Mouse (Mus musculus) embryonic facial prominence, embryonic 14.5 days (tissue): ENCODE measurements around the gene Sprr3. TPM values are rescaled to one million over a fixed set of nuclear protein-coding genes. Genes with fewer than 3 reads are reported as not detected.
A peak's percentile ranks its signal among the peaks of the same experiment; 100 is the strongest.

Experiments used
- ATAC-seq: fragments of 200-750 bp; cut with Nextera tagmentation; 2 replicates; pipeline ENCODE4 v1.8.0; 2017; ENCODE audit warnings: low read depth, moderate number of reproducible peaks, moderate TSS enrichment
- DNase-seq: peaks from one replicate; pipeline ENCODE4 v3.0.0-alpha.2; 2015; ENCODE audit warnings: low spot score
- H3K27ac ChIP-seq: fragments of 300-500 bp; sonication (generic); replicated peaks from 2 replicates; pipeline ENCODE4 v1.5.1; 2014; ENCODE audit warnings: low read depth, mild to moderate bottlenecking, low read length, moderate library complexity
- H3K27me3 ChIP-seq: fragments of 300-500 bp; sonication (generic); replicated peaks from 2 replicates; pipeline ENCODE4 v1.6.1; 2014; ENCODE audit warnings: low read length; ENCODE audit not compliant: control insufficient read depth, insufficient read depth
- H3K36me3 ChIP-seq: fragments of 300-500 bp; sonication (generic); 2 replicates; pipeline ENCODE4 v1.6.1; 2014; ENCODE audit warnings: low read length, mixed read lengths; ENCODE audit not compliant: control insufficient read depth, insufficient read depth
- H3K4me1 ChIP-seq: fragments of 300-500 bp; sonication (generic); 2 replicates; pipeline ENCODE4 v1.6.1; 2014; ENCODE audit warnings: antibody characterized with exemption, low read length; ENCODE audit not compliant: control insufficient read depth, insufficient read depth
- H3K4me2 ChIP-seq: fragments of 300-500 bp; sonication (generic); 2 replicates; pipeline ENCODE4 v1.6.1; 2014; ENCODE audit warnings: low read depth, mild to moderate bottlenecking, low read length, moderate library complexity, mixed read lengths
- H3K4me3 ChIP-seq: fragments of 300-500 bp; sonication (generic); 2 replicates; pipeline ENCODE4 v1.5.1; 2014; ENCODE audit warnings: low read depth, mild to moderate bottlenecking, low read length
- H3K9ac ChIP-seq: fragments of 300-500 bp; sonication (generic); 2 replicates; pipeline ENCODE4 v1.6.1; 2014; ENCODE audit warnings: low read depth, mild to moderate bottlenecking, low read length, moderate library complexity, mixed read lengths
- H3K9me3 ChIP-seq: fragments of 300-500 bp; sonication (generic); 2 replicates; pipeline ENCODE4 v1.6.1; 2016; ENCODE audit warnings: low read length; ENCODE audit not compliant: control insufficient read depth
- WGBS: fragments of 180-500 bp; shearing (Covaris S2); extraction: QIAGEN DNeasy Blood & Tissue Kit; methylation state at CpG from one replicate; pipeline ENCODE4 v1.1.7; 2014; 5-methylcytosine and 5-hydroxymethylcytosine counted together
- polyA plus RNA-seq: library from polyadenylated mRNA; unstranded; fragments of >200 nt; fragmentation: Nextera tagmentation; extraction: Ambion mirVana; gene quantifications from 2 replicates; pipeline ENCODE4 v1.2.1, GENCODE M21; 2014

Sprr3 gene
- polyA plus RNA-seq, 1 experiment from 2014 or later: 4.9 TPM

GRCm38 (mm10) chr3:92467424-92467823 is 8.9 kb upstream of the Sprr3 start:
- Histone ChIP-seq H3K4me2 (no peak overlapping the region), H3K9ac (no peak overlapping the region), H3K36me3 (no peaks in the 10 kb centered on the region), H3K4me1 (no peaks in the 10 kb centered on the region), H3K27me3 (no peaks in the 10 kb centered on the region), H3K4me3 (no peak overlapping the region), H3K9me3 (no peaks in the 10 kb centered on the region), H3K27ac (no peak overlapping the region)
- peak; percentile 28 for DNase-seq
- ATAC-seq: no peak

DNA sequence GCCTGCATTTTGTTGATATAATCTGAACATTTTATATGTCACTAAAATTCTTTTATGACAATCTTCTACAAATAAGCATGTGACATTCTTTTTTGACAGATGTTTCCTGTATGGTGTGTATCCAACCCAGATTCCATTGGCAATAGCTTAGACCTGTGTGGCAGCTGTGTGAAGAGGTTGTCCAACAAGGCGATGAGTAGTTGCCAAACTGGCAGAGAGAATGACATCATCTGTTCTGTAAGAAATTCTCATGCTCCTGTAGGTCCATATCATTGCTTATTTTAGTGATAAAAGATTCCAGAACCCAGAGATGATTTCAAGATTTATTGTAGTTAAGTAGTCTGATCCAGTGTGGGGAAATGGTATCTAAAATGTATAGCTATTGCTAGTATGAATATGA is 8.1 kb upstream of the Sprr3 start:
- Histone ChIP-seq H3K4me2 (no peak overlapping the region), H3K9ac (no peak overlapping the region), H3K27me3 (no peaks in the 10 kb centered on the region), H3K4me1 (no peaks in the 10 kb centered on the region), H3K36me3 (no peaks in the 10 kb centered on the region), H3K9me3 (no peaks in the 10 kb centered on the region), H3K27ac (no peak overlapping the region), H3K4me3 (no peak overlapping the region)
- 83% methylated on average over 1 of the region's 1 CpGs for WGBS
- ATAC-seq (no peak), DNase-seq (no peak)

- H3K9ac ChIP-seq: no peak overlapping the region
- 84% methylated on average over 5 of the region's 5 CpGs for WGBS
- no peak overlapping the region for H3K27ac ChIP-seq
- no peak overlapping the region for H3K4me3 ChIP-seq
- H3K36me3 ChIP-seq: no peaks in the 10 kb centered on the region
- ATAC-seq: no peak
- no peaks in the 10 kb centered on the region for H3K9me3 ChIP-seq
- H3K4me2 ChIP-seq: no peak overlapping the region
- H3K4me1 ChIP-seq: no peaks in the 10 kb centered on the region
- no peaks in the 10 kb centered on the region for H3K27me3 ChIP-seq
- no peak for DNase-seq
Measured at GRCm38 (mm10) chr3:92455151-92455550, 3.4 kb downstream of the Sprr3 start.

- Histone ChIP-seq H3K9me3 (no peaks in the 10 kb centered on the region), H3K36me3 (no peaks in the 10 kb centered on the region), H3K9ac (no peak overlapping the region), H3K4me2 (no peak overlapping the region), H3K27me3 (no peaks in the 10 kb centered on the region), H3K4me1 (no peaks in the 10 kb centered on the region), H3K27ac (no peak overlapping the region), H3K4me3 (no peak overlapping the region)
- peak; percentile 1 for DNase-seq
- WGBS: 86% methylated on average over 3 of the region's 3 CpGs
- no peak for ATAC-seq
Measured at GRCm38 (mm10) chr3:92440177-92440576, 18.3 kb downstream of the Sprr3 start.

DNA sequence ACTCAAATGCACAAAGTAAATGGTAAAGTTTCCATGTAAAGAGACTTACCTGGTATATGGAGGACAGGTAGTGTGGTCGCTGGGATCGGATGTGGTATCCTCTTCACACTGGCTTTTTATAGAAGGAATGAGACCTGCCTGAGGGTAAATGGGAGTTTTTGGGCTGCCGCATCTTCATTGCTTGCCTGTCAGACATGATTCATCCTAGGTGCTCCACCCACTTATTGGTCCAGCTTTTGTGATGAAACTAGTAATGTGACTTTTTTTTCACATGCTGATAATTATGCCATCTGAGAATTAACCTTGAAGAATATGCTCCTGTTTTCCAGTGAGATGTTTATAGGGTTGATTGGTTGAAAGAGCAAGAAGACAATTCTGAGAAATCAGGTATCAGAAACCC is 19.8 kb downstream of the Sprr3 start, which contains the start of gene Sprr1b:
Gene Sprr1b, minus strand, starts transcription at position 101 of the 400 bp plus-strand sequence.
- Histone ChIP-seq H3K36me3 (no peaks in the 10 kb centered on the region), H3K4me1 (no peaks in the 10 kb centered on the region), H3K9me3 (no peaks in the 10 kb centered on the region), H3K4me3 (no peak within 1 kb of the TSS), H3K27ac (no peak within 1 kb of the TSS), H3K9ac (no peak within 1 kb of the TSS), H3K27me3 (no peaks in the 10 kb centered on the region), H3K4me2 (no peak within 1 kb of the TSS)
- WGBS: 82% methylated on average over 3 of the region's 3 CpGs
- ATAC-seq: no peak
- no peak for DNase-seq

GRCm38 (mm10) chr3:92432282-92432681 is 26.2 kb downstream of the Sprr3 start, which contains the start of gene Sprr2k:
TSS of gene Sprr2k (plus strand) at chr3:92432582.
- Histone ChIP-seq H3K9ac (no peak within 1 kb of the TSS), H3K27me3 (no peaks in the 10 kb centered on the region), H3K4me1 (no peaks in the 10 kb centered on the region), H3K27ac (no peak within 1 kb of the TSS), H3K4me3 (no peak within 1 kb of the TSS), H3K9me3 (no peaks in the 10 kb centered on the region), H3K36me3 (no peaks in the 10 kb centered on the region), H3K4me2 (no peak within 1 kb of the TSS)
- no peak for DNase-seq
- ATAC-seq: no peak
- WGBS: 72% methylated on average over 2 of the region's 2 CpGs

DNA sequence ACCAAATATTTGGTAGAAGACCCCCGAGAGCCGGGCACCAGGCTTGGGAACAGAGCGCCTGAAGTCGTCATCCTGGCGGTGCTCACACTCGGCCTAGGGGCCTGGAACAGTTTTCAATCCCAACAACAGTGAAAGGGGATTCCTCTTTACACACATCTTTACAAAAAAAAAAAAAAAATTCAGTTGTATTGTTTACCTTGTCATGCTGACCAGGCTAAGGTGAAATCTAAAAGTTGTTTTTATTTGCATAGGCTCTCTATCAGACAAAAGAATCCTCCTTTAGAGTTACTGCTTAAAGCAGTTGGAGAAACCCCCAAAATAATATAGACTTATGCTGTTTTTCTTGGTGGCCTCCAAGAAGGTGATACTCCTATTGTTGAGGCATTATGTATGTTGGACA is 29.2 kb downstream of the Sprr3 start, which contains the start of gene Gm9774:
Gene Gm9774, minus strand, starts transcription at position 101 of the 400 bp plus-strand sequence.
- no peak within 1 kb of the TSS for H3K9ac ChIP-seq
- no peak within 1 kb of the TSS for H3K27ac ChIP-seq
- ATAC-seq: no peak
- H3K36me3 ChIP-seq: no peaks in the 10 kb centered on the region
- H3K9me3 ChIP-seq: no peaks in the 10 kb centered on the region
- no peaks in the 10 kb centered on the region for H3K4me1 ChIP-seq
- 94% methylated on average over 6 of the region's 6 CpGs for WGBS
- H3K4me3 ChIP-seq: no peak within 1 kb of the TSS
- H3K4me2 ChIP-seq: no peak within 1 kb of the TSS
- no peak for DNase-seq
- H3K27me3 ChIP-seq: no peaks in the 10 kb centered on the region

DNA sequence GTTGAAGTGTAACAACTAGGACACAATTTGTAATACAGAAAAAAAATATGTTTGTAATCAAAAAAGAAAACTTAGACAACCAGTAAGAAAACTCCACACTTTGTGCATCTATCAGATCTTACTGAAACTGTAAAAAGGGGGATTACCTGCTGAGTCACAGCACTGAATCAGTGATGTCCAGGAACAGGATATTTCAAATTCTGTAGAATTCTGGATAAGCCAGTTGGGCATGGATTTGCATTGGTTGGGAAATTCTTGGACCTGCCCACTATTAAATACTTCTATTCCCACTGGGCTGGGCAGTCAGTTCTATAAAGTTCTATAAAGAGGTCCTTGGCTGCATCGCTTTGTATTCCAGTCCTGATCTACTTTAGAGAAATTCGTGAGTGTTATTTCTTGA is 40.7 kb downstream of the Sprr3 start, which contains the start of gene Sprr2j-ps:
Gene Sprr2j-ps, plus strand, starts transcription at position 301 of the 400 bp plus-strand sequence.
- Histone ChIP-seq H3K4me2 (no peak within 1 kb of the TSS), H3K9me3 (no peaks in the 10 kb centered on the region), H3K27ac (no peak within 1 kb of the TSS), H3K9ac (no peak within 1 kb of the TSS), H3K36me3 (no peaks in the 10 kb centered on the region), H3K4me1 (no peaks in the 10 kb centered on the region), H3K4me3 (no peak within 1 kb of the TSS), H3K27me3 (no peaks in the 10 kb centered on the region)
- ATAC-seq (no peak), DNase-seq (no peak)
- 93% methylated on average over 2 of the region's 2 CpGs for WGBS

GRCm38 (mm10) chr3:92407691-92408090 is 50.8 kb downstream of the Sprr3 start, which contains the start of gene Sprr2i:
TSS of gene Sprr2i (plus strand) at chr3:92407991.
- no peak for DNase-seq
- no peak within 1 kb of the TSS for H3K9ac ChIP-seq
- no peak within 1 kb of the TSS for H3K4me3 ChIP-seq
- ATAC-seq: no peak
- H3K4me1 ChIP-seq: no peaks in the 10 kb centered on the region
- no peaks in the 10 kb centered on the region for H3K27me3 ChIP-seq
- H3K4me2 ChIP-seq: no peak within 1 kb of the TSS
- H3K27ac ChIP-seq: no peak within 1 kb of the TSS
- no peaks in the 10 kb centered on the region for H3K36me3 ChIP-seq
- 90% methylated on average over 2 of the region's 2 CpGs for WGBS
- H3K9me3 ChIP-seq: no peaks in the 10 kb centered on the region
